Mouse (Mus musculus) cerebellum, postnatal 10 days (tissue): ENCODE measurements around the gene Klf17.
"Not testable (repeated sequence)": the region's sequence is repeated elsewhere in the genome, so short reads cannot be mapped to it uniquely, and the experiment has no call there.

Experiments used
- DNase-seq, 2 experiments: peaks; one replicate each; pipeline ENCODE4 v3.0.0; 2021; ENCODE audit warnings: mixed read lengths in 2 of 2

Gene Klf17

GRCm38 (mm10) chr4:117765416-117765815 lies at the start of gene Klf17:
Gene Klf17, minus strand, starts transcription at chr4:117765648.
- no peak for DNase-seq

- DNase-seq, result no peak
Observed at GRCm38 (mm10) chr4:117814333-117814732, 48.9 kb upstream of the Klf17 start.

- no peak for DNase-seq
Observed at GRCm38 (mm10) chr4:117813591-117814192, 48.2 kb upstream of the Klf17 start.

DNA sequence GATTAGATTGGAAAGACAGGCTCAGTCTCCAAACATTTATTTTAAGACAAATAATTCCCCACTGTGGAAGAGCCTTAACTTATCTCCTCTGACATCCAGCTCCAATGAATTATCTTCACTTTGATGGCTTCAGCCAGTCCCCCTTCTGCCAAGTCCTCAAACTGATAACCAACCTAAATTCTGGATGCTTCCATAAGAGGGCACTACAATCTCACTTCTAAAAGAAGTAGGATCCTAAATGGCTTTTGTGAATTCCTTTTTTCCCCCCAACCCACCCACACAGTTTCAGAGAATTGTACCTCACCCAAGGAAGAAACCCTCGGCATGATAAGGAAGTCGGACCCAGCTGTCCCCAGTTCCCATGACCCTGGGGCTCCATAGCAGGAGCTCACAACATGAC lies 45.5 kb upstream of the Klf17 start:
- DNase-seq, result peak in 1 of 2 experiments; percentile 33

- DNase-seq, result no peak
Observed at GRCm38 (mm10) chr4:117806992-117807391, 41.5 kb upstream of the Klf17 start.

GRCm38 (mm10) chr4:117799904-117800303 lies 34.5 kb upstream of the Klf17 start:
- no peak for DNase-seq

DNA sequence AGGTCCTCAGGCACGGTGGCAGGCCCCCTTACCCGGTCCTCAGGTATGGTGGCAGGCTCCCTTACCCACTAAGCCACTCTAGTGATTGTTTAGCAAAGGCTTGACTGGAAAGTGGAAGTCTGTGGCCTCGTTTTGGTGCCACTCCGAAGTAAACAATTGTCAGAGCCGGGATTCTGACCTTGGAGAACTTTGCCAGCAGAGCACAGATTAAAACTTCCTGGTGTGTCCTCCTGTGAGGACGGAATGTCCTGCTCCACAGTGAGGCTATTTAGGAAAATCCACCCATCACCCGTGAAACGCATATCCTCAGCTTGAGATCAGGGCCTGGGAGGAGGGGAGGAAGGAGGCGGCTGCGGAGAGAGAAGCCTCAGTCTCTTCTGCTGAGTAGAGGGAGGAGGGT lies 22.9 kb upstream of the Klf17 start:
- no peak for DNase-seq

DNA sequence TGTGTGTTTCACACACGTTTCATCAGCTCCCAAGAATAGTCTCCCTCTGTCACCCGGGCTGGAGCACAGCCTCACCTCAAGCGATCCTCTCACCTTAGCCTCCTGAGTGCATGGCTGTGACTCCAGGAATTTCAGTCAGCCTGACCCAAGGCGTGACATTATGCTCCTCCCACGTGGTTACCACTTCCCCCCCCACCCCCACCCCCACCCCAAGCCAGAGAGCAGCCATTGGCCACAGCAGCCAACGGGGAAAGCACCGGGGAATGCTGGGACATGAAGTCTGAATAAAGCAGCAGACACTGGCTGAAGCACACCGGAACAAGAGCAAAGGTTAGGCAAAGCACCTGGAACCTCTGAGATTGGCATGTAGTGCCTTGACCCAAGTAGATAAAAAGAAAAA lies 21.5 kb upstream of the Klf17 start:
- peak in 1 of 2 experiments; percentile 7 for DNase-seq

DNA sequence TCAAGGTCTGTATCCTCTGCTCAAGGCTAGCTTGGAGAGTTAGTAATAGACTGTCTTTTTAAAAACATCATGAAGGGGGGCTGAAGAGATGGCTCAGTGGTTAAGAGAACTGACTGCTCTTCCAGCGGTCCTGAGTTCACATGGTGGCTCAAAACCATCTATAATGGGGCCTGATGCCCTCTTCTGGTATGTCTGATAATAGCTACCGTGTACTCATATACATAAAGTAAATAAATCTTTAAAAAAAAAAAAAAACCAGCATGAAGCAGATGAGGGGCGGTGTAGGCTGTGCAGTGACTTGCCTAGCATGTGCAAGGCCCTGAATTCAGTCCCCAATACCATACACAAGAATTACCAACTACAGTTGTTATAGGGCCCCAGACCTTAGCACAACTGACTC lies 17.5 kb upstream of the Klf17 start:
- DNase-seq, result no peak

- DNase-seq, result no peak
Observed at GRCm38 (mm10) chr4:117772960-117773359, 7.5 kb upstream of the Klf17 start.

DNA sequence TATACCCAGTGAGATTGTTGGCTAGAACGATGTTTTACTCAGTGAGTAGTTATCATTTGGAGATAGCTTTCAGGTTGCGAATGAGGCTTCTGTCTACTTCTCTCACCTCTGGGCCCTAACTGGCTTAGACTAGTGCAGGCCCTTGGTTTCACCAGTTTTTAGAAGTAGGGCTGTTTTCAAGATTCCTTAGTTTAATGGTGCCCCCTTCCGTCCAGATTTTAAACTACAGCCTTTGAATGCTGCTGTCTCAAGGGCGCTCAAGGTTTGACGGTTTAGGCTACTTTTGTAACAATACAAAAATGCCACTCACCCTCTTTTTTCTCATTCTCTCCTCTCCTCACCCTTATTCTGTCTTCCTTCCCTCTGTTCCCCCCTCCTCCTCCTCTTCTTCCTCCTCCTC lies 5.5 kb upstream of the Klf17 start:
- peak; percentile 83 to 86 for DNase-seq

DNA sequence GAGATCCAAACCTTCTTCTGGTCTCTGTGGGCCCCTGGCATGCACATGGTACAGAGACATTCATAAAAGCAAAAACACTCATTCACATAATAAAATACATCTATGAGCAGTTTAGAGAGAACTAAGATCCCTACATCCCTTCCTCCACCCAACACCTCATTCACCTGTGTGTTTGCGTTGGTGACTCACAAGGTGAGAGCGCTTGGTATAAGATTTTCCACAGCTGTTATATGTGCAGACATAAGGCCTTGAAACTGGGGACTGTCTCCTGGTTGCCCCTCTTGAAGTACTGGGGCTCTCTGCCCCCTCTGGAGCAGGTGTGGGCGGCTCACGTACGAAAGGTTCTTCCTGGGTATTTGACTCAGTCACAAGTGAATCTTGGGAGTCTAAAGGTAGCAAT lies 5.3 kb downstream of the Klf17 start:
- DNase-seq, result no peak

DNA sequence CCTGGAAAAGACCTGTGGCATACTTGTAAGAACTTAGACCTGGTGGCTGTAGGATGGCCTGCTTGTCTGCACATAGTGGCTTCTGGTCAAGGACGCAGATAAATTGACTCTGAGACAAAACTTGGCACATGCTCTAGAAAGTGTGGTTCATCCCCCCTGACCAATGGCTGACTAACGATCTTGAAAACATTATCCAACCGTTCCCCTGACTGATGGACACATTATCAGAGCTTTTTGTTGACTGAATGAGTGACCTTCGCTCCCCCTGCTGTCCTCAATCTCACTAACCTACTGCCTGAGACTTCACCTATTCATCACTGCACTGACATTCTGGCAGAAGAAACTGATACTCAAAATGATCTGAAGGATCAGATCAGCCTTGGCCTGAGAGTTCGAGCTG lies 13.0 kb downstream of the Klf17 start:
- DNase-seq, result not testable (repeated sequence)

DNA sequence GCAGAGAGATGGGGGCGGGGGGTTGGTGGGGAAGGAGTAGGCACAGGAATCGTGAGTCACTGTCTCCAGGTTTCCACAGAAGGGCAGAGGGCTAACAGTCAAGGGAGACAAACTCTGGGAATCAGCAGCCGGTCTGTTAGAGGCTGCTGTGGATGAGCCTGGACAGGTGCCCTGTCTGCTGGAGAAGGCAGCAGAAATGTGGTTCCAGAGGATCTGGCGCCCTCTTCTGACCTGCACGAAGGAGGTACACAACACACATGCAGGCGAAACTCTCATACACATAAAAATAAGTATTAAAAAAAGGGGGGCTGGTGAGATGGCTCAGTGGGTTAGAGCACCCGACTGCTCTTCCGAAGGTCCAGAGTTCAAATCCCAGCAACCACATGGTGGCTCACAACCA lies 27.9 kb downstream of the Klf17 start:
- peak; percentile 50 to 54 for DNase-seq

- no peak for DNase-seq
Observed at GRCm38 (mm10) chr4:117731926-117732325, 33.5 kb downstream of the Klf17 start.

DNA sequence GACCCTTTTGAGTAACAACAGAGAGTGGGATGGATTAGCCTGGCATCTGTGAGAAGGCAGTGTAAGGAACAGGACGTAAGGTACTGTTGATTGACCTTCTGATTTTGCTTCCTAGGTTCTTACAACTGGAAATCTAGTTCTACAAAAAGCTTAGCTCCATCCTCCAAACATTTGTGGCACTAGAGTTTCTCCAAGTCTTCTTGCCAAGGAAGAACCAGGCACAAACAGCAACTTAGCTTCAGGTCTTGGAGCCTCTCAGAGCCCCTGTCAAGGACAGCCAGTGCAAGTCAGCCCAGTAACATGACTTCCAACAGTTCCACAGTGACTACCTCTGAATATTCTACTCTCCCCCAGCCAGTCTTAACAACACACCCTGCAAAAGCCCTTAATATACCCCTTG lies 41.3 kb downstream of the Klf17 start, which contains the start of gene Gm12845:
Gene Gm12845 (plus strand): TSS at position 301 of the 400 bp plus-strand sequence.
- DNase-seq, result no peak

DNA sequence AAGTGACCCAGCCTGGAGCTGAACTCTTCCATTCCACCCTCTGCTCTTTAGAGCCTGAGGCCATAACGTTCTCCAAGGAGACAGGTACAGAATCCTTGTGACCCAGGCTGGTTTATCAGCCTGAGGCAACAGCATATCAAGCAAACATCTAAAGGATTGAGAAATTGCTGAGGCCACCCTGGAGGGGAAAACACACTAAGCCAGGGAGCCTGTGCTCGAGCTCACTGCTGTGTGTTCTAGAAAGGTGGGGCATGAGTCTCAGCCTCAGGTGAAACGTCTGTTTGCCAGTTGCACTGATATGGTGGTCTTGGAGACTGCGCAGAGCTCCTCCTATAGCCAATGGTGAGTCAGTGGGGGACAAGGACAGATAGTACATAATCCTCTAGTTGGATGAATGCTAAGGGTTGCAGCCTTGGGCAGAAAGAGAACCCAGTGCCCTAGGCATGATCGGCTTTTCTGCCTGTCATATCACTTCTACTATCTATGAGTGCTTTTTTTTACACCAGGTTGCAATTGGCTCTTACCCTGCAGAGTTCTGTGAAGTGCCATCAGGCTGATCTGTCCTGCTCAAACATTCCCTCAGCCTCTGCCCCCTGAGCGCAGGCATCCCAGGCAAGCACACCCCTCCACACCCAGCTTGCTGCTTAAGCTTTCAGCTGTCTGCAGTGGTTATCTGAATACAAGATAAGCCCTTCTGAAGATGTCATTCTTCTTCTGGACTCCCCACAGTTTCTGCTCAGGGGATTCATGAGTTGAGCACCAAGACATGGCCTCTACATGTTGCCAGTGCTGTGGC lies 51.9 kb downstream of the Klf17 start:
- DNase-seq, result no peak

DNA sequence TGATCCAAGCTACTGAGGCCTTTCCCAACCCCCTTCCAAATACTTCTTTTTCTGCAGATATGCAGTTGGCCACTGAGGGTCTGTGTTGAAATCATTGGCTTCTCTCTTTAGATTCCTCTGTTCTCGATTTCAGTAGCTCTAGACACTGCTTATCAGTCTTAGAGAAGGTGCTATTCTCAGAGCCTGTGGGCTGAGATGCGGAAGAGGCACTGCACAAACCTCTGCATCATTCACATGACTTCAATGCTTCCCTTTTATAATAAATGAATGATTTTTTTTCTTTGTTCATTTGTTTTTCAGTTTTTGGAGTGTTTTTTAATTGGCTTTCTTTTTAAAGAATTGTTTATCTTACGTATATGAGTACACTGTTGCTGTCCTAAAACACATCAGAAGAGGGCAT lies 53.1 kb downstream of the Klf17 start:
- DNase-seq, result no peak

DNA sequence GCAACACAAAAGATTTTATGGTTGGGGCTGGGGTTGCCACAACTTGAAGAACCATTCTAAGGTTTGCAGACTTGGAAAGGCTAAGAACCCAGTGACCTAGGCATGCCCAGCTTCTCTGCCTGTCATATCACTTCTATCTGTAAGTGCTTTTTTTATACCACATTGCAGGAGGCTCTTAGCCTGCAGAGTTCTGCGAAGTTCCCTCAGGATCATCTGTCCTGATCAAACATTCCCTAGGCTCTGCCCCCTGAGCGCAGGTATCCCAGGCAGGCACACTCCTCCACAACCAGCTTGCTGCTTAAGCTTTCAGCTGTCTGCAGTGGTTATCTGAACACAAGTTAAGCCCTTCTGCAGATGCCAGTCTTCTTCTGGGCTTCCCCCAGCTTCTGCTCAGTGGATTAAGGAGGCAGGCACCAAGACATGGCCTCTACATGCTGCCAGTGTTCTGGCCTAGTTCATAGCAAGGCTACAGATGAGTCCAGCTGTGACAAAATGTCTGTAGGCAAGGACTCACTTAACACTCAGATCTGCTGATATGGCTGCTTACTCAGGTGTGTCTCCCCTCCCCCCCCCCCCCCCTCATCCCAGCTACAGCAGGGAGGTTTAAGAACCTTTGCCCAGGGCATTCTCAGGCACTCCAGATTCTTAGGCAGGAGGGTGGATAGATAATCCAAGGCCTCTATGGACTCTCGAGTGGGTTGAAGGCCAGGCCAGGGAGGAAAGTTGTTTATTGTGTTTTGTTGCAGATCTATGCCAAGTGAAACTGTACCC lies 56.5 kb downstream of the Klf17 start:
- no peak for DNase-seq
